Mouse (Mus musculus) adrenal gland, postnatal 4 days (tissue): ENCODE measurements around the gene Igf2r. TPM values are rescaled to one million over a fixed set of nuclear protein-coding genes. Genes with fewer than 3 reads are reported as not detected.

ENCODE experiments used
- DNase-seq, 2 experiments: peaks; one replicate each; pipeline ENCODE4 v3.0.0; 2021 to 2022; ENCODE audit warnings: low spot score in 2 of 2, mixed read lengths in 2 of 2
- total RNA-seq, 2 experiments: library from RNA; stranded (reverse); gene quantifications; 2 replicates each; pipeline ENCODE4 v1.2.3; 2021

Gene Igf2r
- total RNA-seq, 2 experiments from 2014 or later = 76.4 to 82.0 TPM

DNA sequence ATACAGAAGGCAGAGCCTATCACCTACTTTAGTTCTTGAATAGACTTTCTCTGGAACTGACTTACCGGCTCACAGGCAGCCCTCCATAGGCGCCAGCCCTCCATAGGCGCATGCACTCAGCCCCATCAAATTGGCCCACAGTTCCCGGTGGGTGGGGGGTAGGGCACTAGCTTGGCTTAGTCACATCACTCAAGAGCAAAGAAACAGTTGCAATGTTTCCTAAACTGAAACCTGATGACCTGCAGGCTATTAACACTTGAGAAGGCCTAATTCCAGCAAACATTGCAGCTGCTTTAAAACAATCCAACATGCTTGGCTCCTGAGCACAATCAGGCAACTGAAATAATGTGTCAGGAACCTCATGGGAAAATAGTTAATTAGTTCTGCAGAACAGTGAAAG, 18.2 kb downstream of the Igf2r start:
- DNase-seq = no peak

DNA sequence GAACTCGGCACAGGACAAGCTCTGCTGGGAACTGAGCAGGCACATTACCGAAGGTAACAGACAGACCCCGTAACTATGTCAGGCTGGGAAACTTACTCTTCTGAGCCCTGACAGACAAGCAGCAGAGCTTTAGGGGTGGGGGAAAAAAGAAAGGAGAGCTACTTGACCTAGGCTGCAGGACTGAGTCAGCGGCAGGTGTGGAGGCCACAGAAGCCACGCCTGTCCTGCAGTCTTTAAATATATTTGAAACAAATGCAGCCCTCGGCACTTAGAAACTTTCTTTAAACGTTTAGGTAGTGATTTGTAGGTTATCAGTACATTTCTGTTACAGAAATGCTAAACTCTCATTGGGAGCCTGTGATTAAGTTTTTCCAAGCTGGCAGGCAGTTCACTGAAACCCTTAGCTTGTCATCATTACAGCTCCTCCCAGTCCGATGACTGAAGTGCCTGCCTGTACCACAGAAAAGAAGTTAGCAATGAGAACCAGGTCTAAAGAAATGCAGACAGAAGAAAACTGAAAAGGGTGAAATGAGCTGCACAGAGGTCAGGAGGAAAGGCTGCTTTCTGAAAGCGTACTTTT, 18.8 kb downstream of the Igf2r start:
- no peak for DNase-seq

DNA sequence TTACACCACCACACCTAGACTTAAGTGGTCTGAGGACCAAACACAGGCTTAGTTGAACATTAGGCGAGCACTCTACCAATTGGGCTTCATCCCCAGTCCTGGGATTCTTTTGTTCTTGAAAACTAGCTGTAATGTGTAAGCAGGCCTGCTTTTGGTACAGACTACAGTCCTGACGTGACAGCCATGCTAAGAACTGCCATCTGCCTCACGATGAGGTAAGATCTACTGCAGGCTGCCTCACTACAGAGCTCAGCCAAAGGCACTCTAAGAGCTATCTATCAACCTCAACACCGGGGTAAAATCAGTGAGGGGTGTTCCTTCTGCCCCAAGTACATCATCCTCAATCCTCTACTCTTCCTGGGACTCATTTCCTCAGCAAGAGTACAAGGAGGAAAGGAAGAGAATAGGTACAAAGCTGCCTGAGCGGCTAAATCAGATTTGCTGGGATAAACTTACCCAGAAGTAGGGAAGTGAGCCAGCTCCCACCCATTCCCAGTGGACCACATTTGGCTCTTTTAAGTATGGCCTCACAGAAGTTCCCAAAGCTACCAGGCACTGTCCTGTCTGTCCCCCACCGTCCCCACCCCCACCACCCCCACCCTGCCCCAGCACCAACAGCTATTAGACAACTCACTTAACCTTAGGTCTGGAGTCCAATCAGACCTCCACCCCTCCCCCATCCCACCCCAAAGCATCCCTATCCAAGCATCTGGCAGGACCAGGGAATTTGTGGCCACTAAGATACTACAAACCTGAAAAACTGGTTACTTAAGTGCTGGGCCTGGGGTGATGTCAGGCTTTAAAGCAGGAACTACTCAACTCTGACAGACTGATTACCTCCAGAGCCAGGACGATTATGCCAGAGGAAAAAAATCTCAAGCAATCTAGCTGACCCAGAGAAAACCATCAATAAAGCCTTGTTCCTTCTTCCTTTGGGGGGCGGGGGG, 19.8 kb downstream of the Igf2r start:
- DNase-seq = no peak

DNA sequence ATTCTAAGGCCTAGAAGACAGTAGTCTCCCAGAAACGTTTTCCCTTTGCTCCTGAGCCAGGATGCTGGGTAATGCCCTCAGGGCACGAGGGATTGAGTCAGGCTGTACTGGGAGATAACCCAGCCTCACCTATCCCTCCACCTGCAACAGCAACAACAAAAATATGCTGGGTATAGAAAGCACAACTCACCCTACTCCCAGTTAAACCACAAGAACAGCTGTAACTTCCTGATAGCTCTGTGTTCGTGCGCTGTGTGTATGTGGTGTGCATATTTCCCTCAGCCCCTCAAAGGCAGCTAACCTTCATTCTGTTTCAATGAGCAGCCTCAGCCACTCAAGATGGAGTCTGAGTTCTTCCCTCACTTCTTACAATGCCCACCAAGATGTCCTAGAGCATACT, 23.7 kb downstream of the Igf2r start:
- no peak for DNase-seq

DNA sequence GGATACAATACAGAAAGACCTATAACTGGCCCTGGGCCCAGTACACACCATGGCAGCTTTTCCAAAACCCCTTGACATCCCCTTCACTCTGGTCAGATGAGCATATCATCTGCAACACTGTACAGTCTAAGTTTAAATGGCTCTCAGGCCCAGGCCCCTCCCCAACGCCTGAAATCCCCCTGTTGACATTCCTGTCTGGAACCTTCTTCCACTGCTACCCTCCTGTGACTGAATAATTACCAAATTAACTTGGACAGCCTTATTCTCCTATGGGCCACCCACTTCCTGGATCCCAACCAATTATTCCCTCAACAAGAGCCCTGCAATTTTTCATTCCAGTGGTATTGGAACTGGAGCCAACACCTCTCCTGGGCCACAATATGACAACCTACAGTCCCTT, 25.4 kb downstream of the Igf2r start:
- DNase-seq = no peak

DNA sequence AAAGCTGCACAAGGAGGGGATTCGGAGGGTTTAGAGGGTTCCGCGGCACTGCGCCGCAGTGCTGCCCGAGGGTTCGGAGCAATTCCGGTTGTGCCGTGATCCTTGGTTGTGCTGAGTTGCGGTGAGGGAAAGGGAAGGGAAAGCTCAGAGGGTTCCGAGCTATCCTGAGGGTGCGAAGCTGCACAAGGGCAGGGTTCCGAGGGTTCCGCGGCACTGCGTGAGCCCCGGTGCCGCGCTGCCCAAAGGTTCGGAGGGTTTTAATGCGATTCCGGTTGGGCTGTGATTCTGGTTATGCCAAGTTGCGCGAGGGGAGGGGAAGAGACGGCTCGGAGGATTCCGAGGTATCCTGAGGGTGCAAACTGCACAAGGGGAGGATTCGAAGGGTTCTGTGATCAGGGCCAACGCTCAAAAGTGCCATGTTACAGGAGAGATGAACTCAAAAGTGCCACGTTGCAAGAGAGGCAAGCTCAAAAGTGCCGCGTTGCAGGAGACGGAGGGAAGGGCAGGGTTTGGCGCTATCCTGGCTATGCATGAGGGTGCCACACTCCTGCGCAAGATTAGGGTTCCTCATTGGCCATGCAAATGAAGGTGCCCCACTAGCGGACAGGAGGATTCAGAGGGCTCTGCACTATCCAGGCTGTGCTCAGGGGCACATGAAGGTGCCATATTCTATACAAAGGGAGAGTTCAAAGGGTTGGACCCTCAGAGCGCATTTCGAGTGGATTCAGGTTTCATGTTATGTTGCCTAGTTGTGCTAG, 27.1 kb downstream of the Igf2r start:
- no peak for DNase-seq

DNA sequence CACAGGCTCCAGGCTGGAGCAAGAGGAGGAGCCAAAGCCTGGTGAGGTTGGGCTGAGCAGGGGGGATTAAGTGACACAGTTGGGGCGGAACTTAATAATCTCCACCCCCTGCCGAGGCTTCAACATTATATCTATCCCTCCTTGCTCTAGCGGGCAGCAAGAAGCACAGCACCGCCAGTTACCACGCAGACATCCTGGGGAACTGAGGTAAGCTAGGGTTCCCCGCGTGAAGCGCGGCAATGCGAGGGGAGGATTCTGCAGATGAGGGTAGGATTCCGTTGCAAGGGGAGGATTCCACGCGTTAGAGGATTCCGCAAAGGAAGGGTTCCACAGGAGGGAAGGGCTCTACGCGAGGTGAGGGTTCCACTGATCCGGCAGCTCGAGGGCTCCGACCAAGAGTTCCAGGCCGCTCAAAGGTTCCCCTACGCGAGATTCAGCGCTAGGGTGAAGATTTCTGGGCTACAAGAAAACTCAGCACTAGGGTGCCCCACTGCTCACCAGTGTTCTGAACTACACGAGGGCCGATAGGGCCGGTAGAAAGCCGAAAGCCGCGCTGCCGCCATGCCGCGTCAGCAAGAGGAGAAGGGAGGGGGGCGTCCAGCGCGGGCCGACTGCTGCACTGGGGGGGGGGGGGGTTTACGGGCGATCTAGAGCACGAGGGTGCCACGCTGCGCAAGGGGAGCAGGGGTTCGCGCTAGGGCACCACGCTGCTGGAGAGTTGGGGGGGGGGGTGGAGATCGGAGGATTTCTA, 28.1 kb downstream of the Igf2r start:
- DNase-seq = peak in 1 of 2 experiments; percentile 47

DNA sequence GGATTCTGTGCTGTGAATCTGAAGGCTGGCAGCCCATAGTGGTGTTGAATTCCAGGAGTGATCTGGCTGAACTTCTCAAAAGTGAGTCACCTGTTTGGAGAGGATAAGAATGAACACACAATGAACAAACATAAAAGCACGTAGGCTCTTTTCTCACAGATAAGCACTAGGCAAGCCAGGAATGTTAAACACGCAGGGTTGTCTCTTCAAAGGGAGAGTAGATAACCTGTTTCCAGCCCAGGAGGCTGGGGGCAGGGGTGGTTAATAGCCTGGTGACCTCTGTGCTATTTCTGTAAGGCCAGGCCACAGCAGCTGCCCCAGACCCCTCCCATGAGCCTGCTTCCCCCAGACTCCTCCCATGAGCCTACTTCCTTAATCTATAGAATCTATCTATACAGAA, 29.1 kb downstream of the Igf2r start:
- DNase-seq = no peak

DNA sequence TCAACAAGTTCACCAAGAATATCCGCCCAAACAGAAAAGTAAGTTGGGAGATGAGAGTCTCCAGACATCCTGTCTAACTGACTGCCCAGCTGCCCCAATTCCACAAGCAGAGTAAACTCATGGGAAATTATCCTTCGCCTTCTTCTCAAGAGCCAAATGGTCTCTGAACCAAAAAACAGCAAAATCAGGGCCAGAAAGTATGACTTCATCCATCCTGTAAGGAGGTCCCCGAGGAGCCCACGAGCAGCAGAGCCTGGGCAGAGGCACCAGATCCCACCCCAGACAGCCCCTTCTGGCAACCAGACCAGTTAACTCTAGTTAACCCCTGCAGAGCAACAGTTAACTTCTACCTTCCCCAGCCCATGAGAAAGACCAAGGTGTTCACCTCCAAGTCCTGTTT, 29.9 kb downstream of the Igf2r start:
- DNase-seq = no peak

DNA sequence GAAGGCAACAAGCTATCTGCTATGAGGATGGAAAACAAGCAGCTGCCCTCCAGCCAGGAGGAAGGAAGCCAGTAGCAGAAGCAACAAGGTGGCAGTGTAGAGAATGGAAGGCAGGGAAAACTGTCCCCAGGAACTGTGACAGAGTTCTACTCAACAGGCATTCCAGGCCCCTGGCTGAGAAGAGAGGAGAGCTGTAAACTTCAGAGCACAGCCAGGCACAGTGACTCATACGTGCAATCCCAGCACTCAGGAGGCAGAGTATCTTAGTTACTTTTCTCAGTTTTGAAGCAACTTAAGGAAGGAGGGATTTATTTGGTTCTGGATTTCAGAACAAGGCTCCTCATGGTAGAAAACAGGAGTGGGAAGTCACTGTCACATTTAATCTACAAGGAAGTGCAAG, 31.5 kb downstream of the Igf2r start:
- DNase-seq = no peak

DNA sequence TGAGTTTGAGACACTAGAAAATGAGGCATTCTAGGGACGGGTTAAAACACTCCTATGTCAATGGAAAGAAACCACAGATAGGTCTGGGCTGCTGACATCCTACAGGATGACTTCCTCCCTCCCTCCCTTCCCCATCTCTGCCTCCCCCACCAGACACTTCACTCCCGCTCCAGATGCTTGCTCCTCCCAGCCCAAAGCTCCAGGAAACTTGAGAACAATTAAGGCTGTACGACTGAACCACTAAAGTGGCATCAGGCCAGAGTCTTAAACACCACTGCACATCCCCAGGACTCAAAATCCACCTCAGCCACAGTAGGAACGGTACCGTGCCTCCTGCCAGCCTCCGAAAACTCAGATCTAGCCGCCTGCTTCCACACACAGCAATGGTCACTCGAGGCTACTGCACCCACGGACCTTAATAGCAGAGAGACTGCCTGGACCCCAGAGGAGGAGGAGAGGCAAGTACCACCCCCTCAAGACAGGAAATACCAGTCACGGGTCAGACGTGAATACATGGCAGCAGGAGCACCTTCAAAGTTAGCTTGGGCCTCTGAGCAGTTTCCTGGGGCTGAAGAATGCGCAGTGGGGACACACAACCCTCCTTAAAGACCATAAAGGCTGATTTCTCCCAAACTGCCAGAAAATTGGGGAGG, 35.1 kb downstream of the Igf2r start:
- no peak for DNase-seq

DNA sequence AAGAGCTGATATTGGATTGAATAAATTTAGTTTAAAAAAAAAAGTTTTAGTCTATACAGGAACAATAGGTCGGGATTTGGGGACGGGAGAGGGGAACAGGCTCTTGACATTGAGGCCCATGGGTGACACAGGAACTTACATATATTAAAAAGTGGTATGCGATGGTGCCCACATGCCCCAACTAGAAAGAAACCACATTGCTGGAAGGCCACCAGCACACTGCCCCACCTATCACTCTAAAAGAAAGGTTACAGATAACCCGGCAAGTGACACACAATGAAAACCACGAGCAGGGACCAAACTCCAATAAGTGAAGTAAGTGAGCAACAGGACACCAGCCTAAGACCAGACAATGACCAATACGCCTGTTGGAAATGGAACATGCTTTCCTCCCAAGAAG, 36.3 kb downstream of the Igf2r start:
- DNase-seq = no peak

DNA sequence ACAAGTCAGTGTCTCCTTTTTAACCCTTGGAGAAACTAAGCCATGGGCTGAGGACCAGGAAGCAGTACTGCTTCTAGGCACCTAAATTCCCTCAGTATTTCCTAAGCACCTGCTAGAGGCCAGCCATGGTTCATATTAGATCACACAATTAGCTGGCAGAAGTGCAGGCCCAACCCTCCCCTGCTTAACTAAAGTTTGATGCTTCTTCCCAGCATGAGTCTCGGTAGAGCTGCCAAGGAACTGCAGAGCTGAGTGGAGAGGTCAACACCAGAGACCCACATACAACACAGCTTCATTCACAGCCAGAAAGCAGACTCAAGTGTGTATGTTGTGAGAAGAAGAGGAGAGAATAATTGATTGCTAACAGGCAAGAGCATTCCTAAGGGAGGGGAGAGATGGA, 40.9 kb downstream of the Igf2r start:
- no peak for DNase-seq

DNA sequence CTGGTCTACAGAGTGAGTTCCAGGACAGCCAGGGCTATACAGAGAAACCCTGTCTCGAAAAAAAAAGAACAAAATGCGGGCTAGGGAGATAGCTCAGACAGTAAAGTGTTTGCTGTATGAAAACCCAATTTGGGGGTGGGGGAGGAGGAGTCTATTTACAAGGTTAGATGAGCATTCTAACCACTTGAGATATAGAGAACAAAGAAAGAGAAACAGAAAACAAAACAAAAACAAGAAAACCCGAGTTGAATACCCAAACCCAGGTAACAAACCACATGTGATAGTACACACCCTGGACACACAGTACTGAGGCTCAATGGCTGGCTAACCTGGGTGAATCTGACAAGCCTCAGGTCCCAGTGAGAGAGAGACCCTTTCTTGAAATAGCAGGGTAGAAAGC, 41.7 kb downstream of the Igf2r start:
- DNase-seq = no peak

DNA sequence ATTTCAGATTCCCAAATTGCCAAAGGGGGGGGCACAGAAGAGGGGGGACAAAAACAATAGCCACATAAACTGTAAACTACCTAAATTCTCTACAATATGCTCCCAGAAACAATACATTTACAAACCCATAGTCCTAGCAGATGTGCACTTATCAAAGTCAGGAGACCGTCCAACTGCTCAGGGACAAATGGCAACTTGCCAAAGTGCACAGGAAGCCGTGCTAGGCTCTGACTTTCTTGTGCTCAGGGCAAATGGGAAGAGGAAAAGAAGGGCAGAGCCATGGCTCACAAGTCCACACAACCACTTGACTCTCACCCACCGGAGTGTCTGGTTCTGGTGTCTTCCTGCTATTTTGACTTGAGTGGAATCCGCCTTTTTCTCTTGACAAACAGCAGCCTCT, 43.6 kb downstream of the Igf2r start:
- peak in 1 of 2 experiments; percentile 37 for DNase-seq

DNA sequence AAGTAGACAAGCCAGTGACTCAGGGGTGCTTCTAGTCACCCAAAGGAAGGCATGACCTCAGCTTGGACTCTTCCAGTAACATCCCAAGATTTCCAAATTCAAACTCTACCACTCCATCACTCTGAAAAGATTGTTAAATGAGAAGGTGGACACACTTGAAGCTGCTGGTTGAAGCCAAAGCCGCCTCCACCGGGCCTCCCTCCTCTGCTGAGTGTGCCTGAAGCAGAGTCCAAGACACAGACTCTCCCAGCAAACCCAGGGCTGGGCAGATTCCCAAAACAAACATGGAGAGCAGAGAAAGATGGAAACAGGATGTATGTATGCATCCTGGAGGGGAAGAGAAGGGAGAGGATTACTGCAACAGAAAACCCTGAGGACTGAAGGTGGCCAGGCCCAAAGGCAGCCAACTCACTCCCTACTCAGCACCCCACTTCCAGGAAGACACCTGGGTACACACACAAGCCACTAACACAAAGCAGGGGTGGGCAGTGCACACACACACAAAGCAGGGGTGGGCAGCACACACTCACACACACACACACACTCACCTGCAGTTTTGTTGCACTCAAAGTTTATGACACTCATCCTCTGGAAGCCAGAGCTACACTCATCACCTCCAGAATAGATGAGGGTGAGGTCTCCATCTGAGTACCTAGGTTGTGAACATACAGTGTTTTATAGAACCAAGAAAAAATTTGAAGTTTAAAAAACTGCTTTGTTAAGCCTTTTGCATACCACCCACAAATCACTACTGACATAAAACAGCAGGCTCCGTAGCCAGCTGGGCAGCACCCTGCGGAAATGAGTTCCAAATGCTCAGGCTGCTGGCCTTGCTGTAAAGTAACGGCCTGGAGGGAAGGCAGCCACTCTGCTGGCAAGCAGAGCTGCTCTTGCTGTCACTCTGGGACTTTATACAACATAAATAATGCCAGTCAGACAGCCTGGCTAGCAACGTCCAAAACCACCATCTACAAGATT, 44.4 kb downstream of the Igf2r start:
- no peak for DNase-seq

DNA sequence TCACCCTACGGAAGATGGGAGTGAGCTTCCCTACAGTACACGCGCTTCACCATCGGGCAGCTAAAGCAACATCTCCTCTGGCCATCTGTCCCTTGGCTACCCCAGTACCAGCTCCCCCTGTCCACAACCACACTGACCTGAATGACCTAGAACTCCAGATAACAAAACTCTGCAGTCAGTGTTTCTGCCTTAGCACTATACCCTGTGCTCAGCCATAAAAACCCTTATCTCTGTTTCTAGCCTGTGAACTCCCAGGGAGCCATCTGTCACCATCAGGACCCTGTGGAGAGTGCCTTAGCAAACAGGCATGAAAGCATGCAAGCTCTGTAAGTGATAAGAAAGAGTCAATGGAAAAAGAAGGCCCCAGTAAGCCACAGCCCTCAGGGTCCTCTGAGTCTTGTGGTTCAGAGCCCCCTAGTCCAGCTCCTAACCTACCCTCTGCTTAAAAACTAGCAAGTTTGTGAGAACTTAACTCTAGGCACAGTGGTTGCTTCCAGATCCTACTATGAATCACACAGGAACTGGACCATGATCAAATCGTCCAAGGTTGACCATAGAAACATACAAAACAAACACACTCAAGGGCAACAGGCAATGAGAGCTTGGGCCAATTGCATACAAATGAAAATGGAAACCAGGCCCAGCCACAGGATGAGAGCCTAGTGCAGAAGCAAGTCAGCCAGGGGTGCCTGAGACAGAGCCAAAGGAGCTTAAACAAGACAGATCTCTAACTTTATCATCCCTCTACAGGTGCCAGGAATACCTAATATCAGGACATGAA, 45.3 kb downstream of the Igf2r start:
- DNase-seq = no peak

DNA sequence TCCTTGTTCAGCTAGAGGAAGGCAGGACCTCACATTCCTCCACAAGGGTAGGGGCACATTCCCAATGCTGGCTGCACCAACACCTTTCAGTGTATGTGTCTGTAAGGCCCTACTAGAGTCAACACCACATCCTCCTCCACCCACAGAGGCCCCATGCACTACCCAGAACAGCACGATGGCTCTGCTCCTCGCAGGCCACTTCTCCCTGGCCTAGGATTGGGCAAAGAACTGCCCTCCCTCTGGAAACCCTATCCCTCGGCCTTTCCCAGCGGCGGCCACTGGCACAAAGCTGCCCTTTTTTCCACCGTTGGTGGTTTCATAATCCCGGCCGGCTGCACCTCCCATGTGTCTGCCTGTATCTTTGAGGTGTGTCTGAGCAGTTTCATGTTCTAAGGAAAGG, 46.8 kb downstream of the Igf2r start:
- no peak for DNase-seq
